Mouse (Mus musculus) urinary bladder, adult 18-20 months (tissue): ENCODE measurements around the gene Nmnat1.

Experiments used
- DNase-seq, 2 experiments: peaks; one replicate each; pipeline ENCODE4 v3.0.0; 2022; ENCODE audit warnings: low spot score in 2 of 2, mixed read lengths in 2 of 2

Nmnat1 gene

GRCm38 (mm10) chr4:149485053-149485824 is at the start of gene Nmnat1, which contains the start of gene Lzic:
Gene Nmnat1 (minus strand): TSS chr4:149485202.
Gene Lzic (plus strand): TSS chr4:149485229.
- peak; percentile 89 to 90 for DNase-seq

- DNase-seq = no peak
Observed at GRCm38 (mm10) chr4:149529691-149530090, 44.7 kb upstream of the Nmnat1 start.

GRCm38 (mm10) chr4:149527621-149528354 is 42.8 kb upstream of the Nmnat1 start:
- no peak for DNase-seq

- no peak for DNase-seq
Observed at GRCm38 (mm10) chr4:149526330-149526729, 41.3 kb upstream of the Nmnat1 start.

- DNase-seq = no peak
Observed at GRCm38 (mm10) chr4:149525811-149526210, 40.8 kb upstream of the Nmnat1 start.

- no peak for DNase-seq
Observed at GRCm38 (mm10) chr4:149525170-149525569, 40.2 kb upstream of the Nmnat1 start.

- DNase-seq = no peak
Observed at GRCm38 (mm10) chr4:149523961-149524360, 39.0 kb upstream of the Nmnat1 start.

GRCm38 (mm10) chr4:149521258-149521657 is 36.3 kb upstream of the Nmnat1 start:
- no peak for DNase-seq

GRCm38 (mm10) chr4:149518351-149519220 is 33.6 kb upstream of the Nmnat1 start:
- DNase-seq = peak; percentile 3 to 26

- peak; percentile 96 to 98 for DNase-seq
Observed at GRCm38 (mm10) chr4:149517868-149518340, 32.9 kb upstream of the Nmnat1 start, which contains the start of gene Ctnnbip1. Gene Ctnnbip1 (plus strand): TSS chr4:149518236.

GRCm38 (mm10) chr4:149515706-149516105 is 30.7 kb upstream of the Nmnat1 start:
- no peak for DNase-seq

GRCm38 (mm10) chr4:149512072-149512471 is 27.1 kb upstream of the Nmnat1 start:
- DNase-seq = no peak

GRCm38 (mm10) chr4:149511221-149511646 is 26.2 kb upstream of the Nmnat1 start:
- no peak for DNase-seq

GRCm38 (mm10) chr4:149506904-149507303 is 21.9 kb upstream of the Nmnat1 start:
- no peak for DNase-seq

- DNase-seq = no peak
Observed at GRCm38 (mm10) chr4:149505261-149505967, 20.4 kb upstream of the Nmnat1 start.

- no peak for DNase-seq
Observed at GRCm38 (mm10) chr4:149504858-149505257, 19.9 kb upstream of the Nmnat1 start.

GRCm38 (mm10) chr4:149504363-149504762 is 19.4 kb upstream of the Nmnat1 start:
- no peak for DNase-seq

- no peak for DNase-seq
Observed at GRCm38 (mm10) chr4:149499790-149500189, 14.8 kb upstream of the Nmnat1 start.

- DNase-seq = no peak
Observed at GRCm38 (mm10) chr4:149498901-149499300, 13.9 kb upstream of the Nmnat1 start.

- no peak for DNase-seq
Observed at GRCm38 (mm10) chr4:149496612-149497011, 11.6 kb upstream of the Nmnat1 start.

- no peak for DNase-seq
Observed at GRCm38 (mm10) chr4:149491151-149491550, 6.1 kb upstream of the Nmnat1 start.
